Mouse (Mus musculus) limb, embryonic 14.5 days (tissue): ENCODE results near the gene Anks1b. TPM values are rescaled to one million over a fixed set of nuclear protein-coding genes. Genes with fewer than 3 reads are reported as not detected.

ENCODE experiments used
- ATAC-seq: fragments of 200-750 bp; cut with Nextera tagmentation; 2 replicates; pipeline ENCODE4 v1.8.0; 2017; ENCODE audit warnings: low read depth, moderate number of reproducible peaks, moderate TSS enrichment; ENCODE audit not compliant: low FRiP score
- DNase-seq: peaks from one replicate; pipeline ENCODE4 v3.0.0-alpha.2; 2015; ENCODE audit warnings: low spot score
- H3K27ac ChIP-seq: fragments of 300-500 bp; sonication (generic); replicated peaks from 2 replicates; pipeline ENCODE4 v1.5.1; 2014; ENCODE audit warnings: low read depth, mild to moderate bottlenecking, low read length, moderate library complexity, mixed read lengths
- H3K27me3 ChIP-seq: fragments of 300-500 bp; sonication (generic); 2 replicates; pipeline ENCODE4 v1.6.1; 2014; ENCODE audit warnings: low read length, mixed read lengths; ENCODE audit not compliant: control insufficient read depth, insufficient read depth
- H3K36me3 ChIP-seq: fragments of 300-500 bp; sonication (generic); 2 replicates; pipeline ENCODE4 v1.6.1; 2014; ENCODE audit warnings: mild to moderate bottlenecking, low read length, moderate library complexity, mixed read lengths; ENCODE audit not compliant: control insufficient read depth, insufficient read depth
- H3K4me1 ChIP-seq: fragments of 300-500 bp; sonication (generic); 2 replicates; pipeline ENCODE4 v1.6.1; 2014; ENCODE audit warnings: antibody characterized with exemption, low read length, mixed read lengths; ENCODE audit not compliant: control insufficient read depth, insufficient read depth
- H3K4me2 ChIP-seq: fragments of 300-500 bp; sonication (generic); replicated peaks from 2 replicates; pipeline ENCODE4 v1.6.1; 2014; ENCODE audit warnings: low read depth, mild to moderate bottlenecking, low read length, moderate library complexity; ENCODE audit not compliant: severe bottlenecking
- H3K4me3 ChIP-seq: fragments of 300-500 bp; sonication (generic); replicated peaks from 2 replicates; pipeline ENCODE4 v1.5.1; 2014; ENCODE audit warnings: low read length
- H3K9ac ChIP-seq: fragments of 300-500 bp; sonication (generic); 2 replicates; pipeline ENCODE4 v1.6.1; 2014; ENCODE audit warnings: mild to moderate bottlenecking, low read depth, low read length, moderate library complexity; ENCODE audit not compliant: severe bottlenecking
- H3K9me3 ChIP-seq: fragments of 300-500 bp; sonication (generic); 2 replicates; pipeline ENCODE4 v1.6.1; 2016; ENCODE audit warnings: low read length; ENCODE audit not compliant: control insufficient read depth
- POLR2A ChIP-seq: fragments of 200-500 bp; IDR thresholded peaks from 2 replicates; pipeline ENCODE4 v1.8.0; 2012; ENCODE audit warnings: inconsistent platforms, mild to moderate bottlenecking, moderate library complexity, borderline replicate concordance; ENCODE audit not compliant: insufficient read depth, insufficient read length; ENCODE audit errors: extremely low read depth
- WGBS: fragments of 180-500 bp; shearing (Covaris S2); extraction: QIAGEN DNeasy Blood & Tissue Kit; methylation state at CpG from one replicate; pipeline ENCODE4 v1.1.7; 2014; 5-methylcytosine and 5-hydroxymethylcytosine counted together
- polyA plus RNA-seq, 2 experiments: library from polyadenylated mRNA; depleted of rRNA in 1 of 2; stranded (reverse) in 1 of 2; unstranded in 1 of 2; fragments of >200 nt; fragmentation: Nextera tagmentation in 1 of 2; extraction: Ambion mirVana in 1 of 2; gene quantifications; 2 replicates each; pipeline versions ENCODE4 v1.2.1 to v1.2.3; 2012 to 2014

Gene Anks1b
- polyA plus RNA-seq, 2 experiments, result 2.6 to 4.3 TPM

DNA sequence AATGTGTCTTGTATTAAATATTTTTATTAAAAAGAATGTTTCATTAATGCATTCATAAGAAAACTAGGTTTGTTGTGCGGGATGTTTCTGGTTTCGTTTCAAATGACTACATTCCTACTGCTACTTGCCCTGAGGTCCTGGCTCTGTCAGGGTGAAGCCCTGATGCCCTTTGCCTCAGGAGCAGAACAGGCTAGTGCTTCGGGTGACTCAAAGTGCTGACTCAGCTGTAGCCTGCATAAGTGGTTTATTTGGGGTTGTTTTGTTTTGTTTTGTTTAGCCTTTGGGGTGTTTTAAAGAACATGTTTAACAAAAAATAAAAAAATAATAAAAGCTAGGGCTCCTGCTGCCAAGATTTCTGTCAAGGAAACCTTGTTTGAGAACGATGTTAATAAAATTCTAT is 1097.3 kb downstream of the Anks1b start:
- H3K4me2 ChIP-seq, result no peak overlapping the region
- DNase-seq (no peak), ATAC-seq (no peak)
- H3K4me1 ChIP-seq, result peaks cover 6% of the 10 kb centered on the region; the same call in 1 of the 2 replicates
- no peak for TF ChIP-seq POLR2A
- no peak overlapping the region for H3K27ac ChIP-seq
- H3K9me3 ChIP-seq, result no peaks in the 10 kb centered on the region
- no peak overlapping the region for H3K4me3 ChIP-seq
- 26% methylated on average over 4 of the region's 4 CpGs for WGBS
- no peak overlapping the region for H3K9ac ChIP-seq
- peaks cover 24% of the 10 kb centered on the region for H3K27me3 ChIP-seq
- H3K36me3 ChIP-seq, result no peaks in the 10 kb centered on the region

DNA sequence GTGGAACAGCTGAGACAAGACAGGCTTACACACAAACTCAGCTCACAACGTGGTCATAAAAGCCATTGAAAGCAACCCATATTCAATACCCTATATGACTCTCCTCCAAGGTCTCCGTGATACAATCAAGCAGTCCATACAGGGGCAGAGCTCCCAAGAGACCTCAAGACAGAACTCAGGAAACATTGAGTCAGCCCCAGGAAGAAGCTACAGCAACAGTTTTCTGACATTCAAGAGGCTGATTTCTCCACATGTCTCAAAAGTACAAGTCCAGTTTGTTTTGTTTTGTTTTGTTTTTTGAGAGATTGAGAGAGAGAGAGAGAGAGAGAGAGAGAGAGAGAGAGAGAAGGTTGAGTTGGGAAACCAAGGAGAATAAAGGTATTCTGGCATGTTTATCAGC is 1100.8 kb downstream of the Anks1b start:
- H3K27me3 ChIP-seq, result peaks cover 7% of the 10 kb centered on the region
- no peak for TF ChIP-seq POLR2A
- H3K9ac ChIP-seq, result no peak overlapping the region
- H3K9me3 ChIP-seq, result no peaks in the 10 kb centered on the region
- ATAC-seq (no peak), DNase-seq (no peak)
- peaks cover 6% of the 10 kb centered on the region; the same call in 1 of the 2 replicates for H3K4me1 ChIP-seq
- no peaks in the 10 kb centered on the region for H3K36me3 ChIP-seq
- H3K4me3 ChIP-seq, result no peak overlapping the region
- H3K4me2 ChIP-seq, result no peak overlapping the region
- WGBS, result 66% methylated on average over 2 of the region's 2 CpGs
- no peak overlapping the region for H3K27ac ChIP-seq

DNA sequence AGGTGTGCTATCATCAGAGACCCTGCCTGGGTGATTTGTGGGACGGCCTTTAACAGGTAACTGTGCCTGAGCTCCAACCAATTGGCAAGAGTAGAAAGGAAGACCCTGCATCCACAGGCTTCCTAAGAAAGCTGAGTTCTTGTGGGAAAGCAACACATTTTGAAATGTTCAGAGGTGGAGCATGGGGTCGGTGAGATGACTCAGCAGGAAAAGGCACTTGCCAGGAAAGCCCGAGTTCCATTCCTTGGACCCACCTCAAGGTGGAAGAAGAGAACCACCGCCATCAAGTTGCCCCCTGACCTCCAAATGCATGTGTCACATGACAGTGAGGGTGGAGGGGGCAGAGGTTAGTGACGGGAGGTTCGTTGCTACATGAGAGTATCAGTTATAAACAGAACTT is 1101.2 kb downstream of the Anks1b start:
- no peak for DNase-seq
- no peak overlapping the region for H3K27ac ChIP-seq
- H3K4me3 ChIP-seq, result no peak overlapping the region
- ATAC-seq, result no peak
- no peak overlapping the region for H3K9ac ChIP-seq
- no peak overlapping the region for H3K4me2 ChIP-seq
- peaks cover 3% of the 10 kb centered on the region; the same call in 1 of the 2 replicates for H3K27me3 ChIP-seq
- no peak for TF ChIP-seq POLR2A
- 88% methylated on average over 6 of the region's 6 CpGs for WGBS
- H3K9me3 ChIP-seq, result no peaks in the 10 kb centered on the region
- peaks cover 6% of the 10 kb centered on the region; the same call in 1 of the 2 replicates for H3K4me1 ChIP-seq
- no peaks in the 10 kb centered on the region for H3K36me3 ChIP-seq

DNA sequence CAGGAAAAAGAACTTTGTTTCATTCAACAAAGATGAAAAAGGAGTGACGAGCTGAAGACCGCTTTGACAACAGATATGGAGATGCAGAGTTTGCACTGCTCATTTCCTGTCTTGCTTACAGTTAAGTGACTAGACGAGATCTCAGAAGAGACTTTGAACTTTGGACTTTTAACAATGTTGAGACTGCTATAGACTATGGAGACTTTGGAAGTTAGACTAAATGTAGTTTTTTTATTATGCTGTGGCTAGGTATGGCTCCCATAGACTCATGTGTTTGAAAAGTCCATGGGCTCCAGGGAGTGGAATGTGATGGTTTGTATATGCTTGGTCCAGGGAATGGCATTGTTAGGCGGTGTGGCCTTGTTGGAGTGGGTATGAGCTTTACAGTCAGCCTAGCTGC is 1108.5 kb downstream of the Anks1b start:
- no peaks in the 10 kb centered on the region for H3K9me3 ChIP-seq
- DNase-seq, result no peak
- no peaks in the 10 kb centered on the region; the same call in 1 of the 2 replicates for H3K4me1 ChIP-seq
- H3K36me3 ChIP-seq, result no peaks in the 10 kb centered on the region
- no peaks in the 10 kb centered on the region for H3K27me3 ChIP-seq
- no peak overlapping the region for H3K4me2 ChIP-seq
- TF ChIP-seq POLR2A, result no peak
- H3K4me3 ChIP-seq, result no peak overlapping the region
- H3K9ac ChIP-seq, result no peak overlapping the region
- ATAC-seq, result no peak
- H3K27ac ChIP-seq, result no peak overlapping the region
- 89% methylated on average over 4 of the region's 4 CpGs for WGBS

DNA sequence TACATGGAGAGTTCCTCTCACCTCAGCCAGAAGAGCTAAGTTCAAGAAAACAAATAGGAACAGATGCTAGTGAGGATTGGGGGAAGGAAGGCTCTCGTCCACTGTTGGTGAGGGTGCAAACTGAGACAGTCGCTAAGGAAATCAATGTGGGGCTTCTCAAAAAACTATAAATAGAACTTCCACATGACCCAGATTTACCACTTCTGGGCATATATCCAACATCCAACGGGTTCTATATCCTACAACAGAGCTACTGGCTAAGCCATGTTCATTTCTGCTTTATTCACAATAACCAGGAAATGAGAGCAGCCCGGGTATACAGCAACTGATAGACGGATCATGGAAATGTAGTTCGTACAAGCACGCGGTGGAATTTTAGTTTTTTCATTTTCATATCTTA is 1109.7 kb downstream of the Anks1b start:
- Histone ChIP-seq H3K27ac (no peak overlapping the region), H3K4me3 (no peak overlapping the region), H3K9ac (no peak overlapping the region), H3K4me1 (no peaks in the 10 kb centered on the region; the same call in 1 of the 2 replicates), H3K36me3 (no peaks in the 10 kb centered on the region), H3K27me3 (no peaks in the 10 kb centered on the region), H3K4me2 (no peak overlapping the region), H3K9me3 (no peaks in the 10 kb centered on the region)
- DNase-seq (peak; percentile 42), ATAC-seq (peak; percentile 41; the same call in 1 of the 2 replicates)
- no peak for TF ChIP-seq POLR2A
- WGBS, result 60% methylated on average over 8 of the region's 8 CpGs

DNA sequence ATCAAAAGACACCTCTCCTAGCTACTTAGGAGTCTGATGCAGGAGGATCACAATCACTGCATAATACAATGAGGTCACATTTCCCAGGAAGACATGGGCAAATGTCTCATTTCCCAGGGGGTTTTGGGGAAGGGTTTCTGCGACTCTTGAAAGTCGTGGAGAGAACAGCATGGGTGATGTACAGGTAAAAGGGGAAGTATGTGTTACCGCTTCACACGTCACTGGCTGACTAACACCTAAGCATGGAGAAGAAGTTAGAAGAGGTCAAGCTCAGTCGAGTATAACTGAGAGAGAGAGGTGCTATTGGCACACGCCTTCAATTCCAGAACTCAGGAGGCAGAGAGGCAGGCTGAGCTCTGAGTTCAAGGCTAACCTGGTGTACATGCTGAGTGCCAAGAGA is 1117.0 kb downstream of the Anks1b start:
- Histone ChIP-seq H3K9me3 (no peaks in the 10 kb centered on the region), H3K4me1 (no peaks in the 10 kb centered on the region), H3K4me2 (no peak overlapping the region), H3K27me3 (no peaks in the 10 kb centered on the region), H3K27ac (no peak overlapping the region), H3K9ac (no peak overlapping the region), H3K36me3 (peaks cover 38% of the 10 kb centered on the region), H3K4me3 (no peak overlapping the region)
- TF ChIP-seq POLR2A, result no peak
- DNase-seq, result no peak
- WGBS, result 89% methylated on average over 6 of the region's 6 CpGs
- ATAC-seq, result no peak
